Mouse (Mus musculus): ENCODE data around the gene Pcdh15.

Pcdh15 gene

DNA sequence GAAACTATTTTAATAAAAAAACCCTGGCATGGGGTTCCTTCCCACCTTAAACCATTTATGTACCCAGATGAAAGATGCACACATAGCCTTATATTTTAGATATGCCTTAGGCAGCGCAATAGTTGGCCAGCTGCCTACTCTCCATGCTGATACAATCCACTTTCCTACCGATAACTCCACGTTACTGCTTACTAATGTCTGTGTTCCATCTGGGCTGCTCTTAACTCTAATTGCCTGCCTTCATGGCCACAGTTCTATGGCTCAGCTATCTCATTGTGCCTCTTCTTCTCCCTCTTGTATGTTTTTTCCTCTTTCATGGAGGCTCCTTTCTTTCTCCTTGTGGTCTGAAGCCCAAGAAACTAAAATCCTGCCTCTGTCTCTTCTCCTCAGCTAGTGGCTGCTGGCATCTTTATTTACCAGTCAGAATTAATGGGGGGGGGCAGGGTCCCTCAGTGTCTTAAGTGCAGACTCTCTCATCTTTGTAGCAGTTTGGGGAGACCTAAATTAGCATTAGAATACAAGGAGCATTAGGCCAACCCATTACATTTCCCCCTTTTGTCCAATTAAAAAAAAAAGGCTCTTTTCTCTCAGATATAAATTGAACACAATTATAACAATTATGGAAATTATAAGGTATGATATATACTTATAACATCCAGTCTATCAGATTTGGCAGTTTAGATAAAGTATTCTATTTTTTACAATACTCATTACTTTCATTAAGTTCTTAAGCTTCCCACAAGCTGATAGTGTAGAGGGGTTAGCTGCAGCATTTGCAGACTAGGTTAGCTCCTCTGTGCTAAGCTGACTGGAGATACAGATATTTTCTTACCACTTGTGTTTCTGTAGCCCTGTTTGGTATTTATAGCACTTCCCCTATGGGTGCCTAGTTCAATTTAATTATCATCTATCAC lies 1240.4 kb downstream of the Pcdh15 start:
- no peak for DNase-seq

- DNase-seq, result no peak
Measured at GRCm38 (mm10) chr10:74359526-74359925, 1260.4 kb downstream of the Pcdh15 start.

GRCm38 (mm10) chr10:74378697-74379096 lies 1279.6 kb downstream of the Pcdh15 start:
- no peak for DNase-seq

GRCm38 (mm10) chr10:74379276-74380134 lies 1280.4 kb downstream of the Pcdh15 start:
- DNase-seq, result no peak

GRCm38 (mm10) chr10:74387538-74388499 lies 1288.7 kb downstream of the Pcdh15 start:
- DNase-seq, result no peak

- DNase-seq, result no peak
Measured at GRCm38 (mm10) chr10:74403111-74403510, 1304.0 kb downstream of the Pcdh15 start.

- no peak for DNase-seq
Measured at GRCm38 (mm10) chr10:74414021-74414420, 1314.9 kb downstream of the Pcdh15 start.

GRCm38 (mm10) chr10:74414945-74415344 lies 1315.8 kb downstream of the Pcdh15 start:
- DNase-seq, result no peak

- DNase-seq, result no peak
Measured at GRCm38 (mm10) chr10:74415359-74415758, 1316.2 kb downstream of the Pcdh15 start.

GRCm38 (mm10) chr10:74415949-74416348 lies 1316.8 kb downstream of the Pcdh15 start:
- no peak for DNase-seq

DNA sequence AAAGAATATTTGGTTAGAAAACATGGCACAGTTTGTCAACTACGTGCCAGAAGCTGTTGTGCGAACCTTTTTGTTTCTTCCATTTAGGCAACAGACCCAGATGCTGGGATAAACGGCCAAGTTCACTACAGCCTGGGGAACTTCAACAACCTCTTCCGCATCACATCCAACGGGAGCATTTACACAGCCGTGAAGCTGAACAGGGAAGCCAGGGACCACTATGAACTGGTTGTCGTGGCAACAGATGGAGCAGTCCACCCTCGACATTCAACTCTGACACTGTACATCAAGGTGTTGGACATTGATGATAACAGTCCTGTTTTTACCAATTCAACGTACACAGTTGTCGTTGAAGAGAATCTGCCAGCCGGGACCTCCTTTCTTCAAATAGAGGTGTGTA lies 1350.9 kb downstream of the Pcdh15 start:
- no peak for DNase-seq

DNA sequence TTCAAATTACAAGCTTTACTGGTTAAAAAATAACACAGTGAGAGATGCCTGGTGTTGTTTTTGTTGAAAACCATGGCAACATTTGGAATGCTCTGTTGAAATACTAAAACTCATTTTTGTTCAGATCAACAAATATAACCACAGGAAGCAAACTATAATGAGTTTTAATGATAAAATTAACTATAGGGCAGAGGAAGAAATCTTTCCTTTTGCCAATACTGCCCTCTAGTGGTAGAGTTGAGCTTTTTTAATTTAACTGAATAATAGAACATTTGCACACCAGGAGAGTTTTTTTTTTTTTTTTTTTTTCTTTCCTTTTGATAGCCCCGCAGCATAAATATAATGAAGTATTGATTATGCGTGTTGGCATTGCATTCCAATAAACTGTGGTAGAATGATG lies 1364.8 kb downstream of the Pcdh15 start:
- DNase-seq, result no peak

- no peak for DNase-seq
Measured at GRCm38 (mm10) chr10:74480779-74481178, 1381.6 kb downstream of the Pcdh15 start.

- no peak for DNase-seq
Measured at GRCm38 (mm10) chr10:74512315-74512714, 1413.2 kb downstream of the Pcdh15 start.

GRCm38 (mm10) chr10:74513743-74514142 lies 1414.6 kb downstream of the Pcdh15 start:
- no peak for DNase-seq

- DNase-seq, result no peak
Measured at GRCm38 (mm10) chr10:74538371-74538770, 1439.2 kb downstream of the Pcdh15 start.

GRCm38 (mm10) chr10:74555326-74555725 lies 1456.2 kb downstream of the Pcdh15 start:
- DNase-seq, result no peak

DNA sequence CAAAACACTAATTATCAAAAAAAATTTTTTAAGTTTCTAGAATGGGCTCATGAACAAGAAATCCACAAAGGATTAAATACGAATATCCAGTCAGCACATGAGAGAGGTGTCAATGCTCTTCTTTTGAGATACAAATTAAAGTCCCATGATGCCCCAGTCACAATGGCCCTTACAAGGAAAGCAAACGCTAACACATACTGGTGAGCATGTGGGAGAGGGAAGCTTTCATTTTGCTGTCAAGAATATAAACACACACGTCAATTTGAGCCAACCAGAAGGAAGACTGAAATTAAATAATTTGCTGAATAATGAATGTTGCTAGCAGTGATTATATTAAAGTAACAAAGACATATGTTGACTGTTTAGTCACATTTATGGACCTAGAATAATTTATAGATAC lies 1470.5 kb downstream of the Pcdh15 start:
- no peak for DNase-seq

GRCm38 (mm10) chr10:74579924-74580323 lies 1480.8 kb downstream of the Pcdh15 start:
- DNase-seq, result no peak

GRCm38 (mm10) chr10:74591799-74592198 lies 1492.7 kb downstream of the Pcdh15 start:
- no peak for DNase-seq

DNA sequence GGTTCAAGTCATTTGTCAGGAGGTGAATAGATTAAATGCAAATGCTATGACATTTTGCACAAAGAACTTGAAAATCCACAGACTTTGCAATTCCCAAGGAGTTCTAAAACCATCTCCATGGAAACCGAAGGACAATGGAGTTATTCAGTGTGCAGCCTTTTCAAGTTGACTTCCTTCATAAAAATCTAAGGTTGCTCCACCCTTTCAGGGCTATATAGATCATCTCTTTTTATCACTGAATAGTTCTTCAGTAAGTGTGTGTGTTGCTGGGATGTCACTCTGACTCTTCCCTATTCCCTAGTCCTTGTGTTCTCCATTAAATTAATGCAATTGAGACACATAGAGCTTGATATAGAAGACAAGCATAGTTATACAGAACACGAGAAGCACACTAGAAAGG lies 1508.5 kb downstream of the Pcdh15 start:
- DNase-seq, result no peak

GRCm38 (mm10) chr10:74621837-74622236 lies 1522.7 kb downstream of the Pcdh15 start:
- no peak for DNase-seq
